Mouse (Mus musculus) cerebellum, postnatal 4 days (tissue): ENCODE data around the gene Ost4.
"Not testable (repeated sequence)": the region's sequence is repeated elsewhere in the genome, so short reads cannot be mapped to it uniquely, and the experiment has no call there.

ENCODE experiments used
- DNase-seq, 2 experiments: peaks; one replicate each; pipeline ENCODE4 v3.0.0; 2022; ENCODE audit warnings: low spot score in 2 of 2, mixed read lengths in 1 of 2

Gene Ost4

DNA sequence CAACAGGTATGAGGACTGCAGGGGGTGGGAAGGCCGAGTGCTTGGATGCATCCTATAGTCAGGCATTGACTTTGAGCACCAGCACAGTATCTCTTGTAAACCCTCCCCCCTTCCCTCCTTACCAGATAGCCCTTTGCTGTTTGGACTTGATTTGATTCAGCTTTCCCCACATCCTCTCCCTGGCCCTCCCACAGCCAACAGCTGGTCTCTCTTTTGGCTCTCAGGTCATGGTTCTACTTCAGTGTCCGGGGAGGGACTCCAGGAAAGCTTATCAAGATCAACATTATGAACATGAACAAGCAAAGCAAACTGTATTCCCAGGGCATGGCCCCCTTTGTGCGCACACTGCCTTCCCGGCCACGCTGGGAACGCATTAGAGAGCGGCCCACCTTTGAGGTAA is 17.2 kb downstream of the Ost4 start:
- no peak for DNase-seq

DNA sequence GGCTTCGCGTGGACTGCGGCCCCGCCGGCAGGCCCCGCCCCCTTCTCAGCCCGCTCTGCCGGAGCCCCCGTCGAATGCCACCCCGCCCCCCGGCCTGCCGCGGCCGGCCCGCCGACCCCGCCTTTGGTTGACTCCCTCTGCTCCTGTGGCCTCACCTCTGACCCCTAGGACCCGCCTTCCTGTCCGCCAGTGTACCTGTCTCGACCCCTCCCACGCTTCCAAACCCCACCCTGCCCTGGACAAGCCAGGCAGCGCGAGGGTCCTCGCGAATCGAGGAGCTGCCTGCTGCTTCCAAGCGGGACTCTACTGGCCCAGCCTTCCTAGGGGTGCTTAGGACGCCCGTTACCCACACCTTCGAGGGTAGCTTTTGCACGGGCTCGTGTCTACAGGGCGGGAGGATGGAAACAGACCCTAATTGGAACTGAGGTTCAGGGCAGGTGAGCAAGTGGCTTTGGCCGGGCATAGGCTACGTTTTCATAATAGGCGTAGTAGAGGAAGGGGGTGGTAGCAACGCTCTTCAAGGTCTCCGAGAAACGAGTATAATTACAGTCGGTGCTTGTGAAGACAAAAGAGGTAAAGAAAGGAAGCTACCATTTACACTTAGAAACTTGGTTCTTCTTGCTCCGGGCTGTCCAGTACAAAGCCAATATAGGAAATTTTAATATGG is 18.4 kb downstream of the Ost4 start:
- DNase-seq: no peak

- peak; percentile 93 to 97 for DNase-seq
Observed at GRCm38 (mm10) chr5:30888337-30889087, 19.1 kb downstream of the Ost4 start, which contains the start of gene Agbl5. TSS of gene Agbl5 (plus strand) at chr5:30888694.

GRCm38 (mm10) chr5:30887858-30888336 is 19.7 kb downstream of the Ost4 start:
- DNase-seq: peak; percentile 74 to 91

DNA sequence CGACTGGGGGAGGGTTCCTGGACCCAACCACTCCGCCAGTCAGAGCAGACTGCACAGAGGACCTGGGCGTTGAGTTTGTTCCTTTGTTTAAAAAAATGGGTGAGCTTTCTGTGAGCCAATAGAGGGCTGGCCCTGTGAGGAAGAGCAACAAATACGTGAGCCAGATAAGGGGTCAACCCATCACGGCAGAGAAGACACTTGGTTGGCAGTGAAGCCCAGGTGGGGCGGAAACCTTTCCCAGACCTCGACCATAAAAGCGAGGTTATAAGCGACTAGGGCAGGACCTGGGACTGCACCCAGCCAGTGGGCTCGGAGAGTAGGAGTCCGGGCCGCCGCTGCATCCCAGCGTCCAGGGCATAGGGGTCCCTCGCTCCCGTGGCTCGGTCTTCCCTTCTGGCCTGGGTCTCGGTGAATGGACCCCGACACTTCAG is 20.2 kb downstream of the Ost4 start:
- peak; percentile 44 to 68 for DNase-seq

- no peak for DNase-seq
Observed at GRCm38 (mm10) chr5:30886731-30887130, 20.9 kb downstream of the Ost4 start.

DNA sequence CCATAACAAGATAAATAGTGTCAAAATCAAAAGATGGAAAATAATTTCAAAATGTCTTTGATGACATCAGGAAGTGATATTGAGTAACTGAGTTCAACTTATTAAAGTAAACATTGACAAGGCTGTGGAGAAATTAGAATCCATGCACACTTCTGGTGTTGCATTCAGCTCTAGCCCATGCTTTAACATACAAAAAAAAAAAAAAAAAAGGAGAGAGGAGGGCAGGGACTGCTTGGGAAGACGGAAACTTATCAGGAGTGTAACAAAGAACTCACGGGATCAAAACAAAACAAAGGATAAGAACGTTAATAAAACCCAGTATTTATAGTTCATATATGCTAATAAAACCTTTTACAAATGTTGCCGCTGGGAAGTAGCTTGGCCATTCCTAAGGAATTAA is 21.4 kb downstream of the Ost4 start:
- DNase-seq: no peak

GRCm38 (mm10) chr5:30881839-30882238 is 25.7 kb downstream of the Ost4 start:
- not testable (repeated sequence) for DNase-seq

- DNase-seq: no peak
Observed at GRCm38 (mm10) chr5:30879347-30879943, 28.1 kb downstream of the Ost4 start.

GRCm38 (mm10) chr5:30878616-30879015 is 29.0 kb downstream of the Ost4 start:
- DNase-seq: no peak

DNA sequence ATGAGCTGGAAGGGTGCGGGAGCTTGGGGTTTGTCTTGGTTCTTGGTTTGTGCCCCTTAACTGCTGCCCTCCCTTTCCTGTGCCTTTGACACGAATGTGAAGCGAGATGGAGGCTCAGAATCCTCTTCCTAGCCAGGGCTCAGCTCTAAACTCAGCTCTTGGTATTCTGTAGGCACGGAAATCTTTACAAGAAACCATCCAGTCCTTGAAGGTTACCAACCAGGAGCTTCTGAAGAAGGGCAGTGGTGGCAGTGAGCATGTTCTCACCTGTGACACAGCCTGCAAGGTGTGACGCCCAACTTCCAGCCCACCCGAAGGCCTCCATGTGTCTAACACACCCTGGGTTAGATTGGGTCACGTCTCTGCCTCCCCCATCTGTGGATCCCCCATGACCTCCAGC is 33.2 kb downstream of the Ost4 start:
- DNase-seq: no peak

GRCm38 (mm10) chr5:30872574-30872973 is 35.0 kb downstream of the Ost4 start:
- DNase-seq: no peak

- DNase-seq: no peak
Observed at GRCm38 (mm10) chr5:30870131-30870406, 37.5 kb downstream of the Ost4 start.

DNA sequence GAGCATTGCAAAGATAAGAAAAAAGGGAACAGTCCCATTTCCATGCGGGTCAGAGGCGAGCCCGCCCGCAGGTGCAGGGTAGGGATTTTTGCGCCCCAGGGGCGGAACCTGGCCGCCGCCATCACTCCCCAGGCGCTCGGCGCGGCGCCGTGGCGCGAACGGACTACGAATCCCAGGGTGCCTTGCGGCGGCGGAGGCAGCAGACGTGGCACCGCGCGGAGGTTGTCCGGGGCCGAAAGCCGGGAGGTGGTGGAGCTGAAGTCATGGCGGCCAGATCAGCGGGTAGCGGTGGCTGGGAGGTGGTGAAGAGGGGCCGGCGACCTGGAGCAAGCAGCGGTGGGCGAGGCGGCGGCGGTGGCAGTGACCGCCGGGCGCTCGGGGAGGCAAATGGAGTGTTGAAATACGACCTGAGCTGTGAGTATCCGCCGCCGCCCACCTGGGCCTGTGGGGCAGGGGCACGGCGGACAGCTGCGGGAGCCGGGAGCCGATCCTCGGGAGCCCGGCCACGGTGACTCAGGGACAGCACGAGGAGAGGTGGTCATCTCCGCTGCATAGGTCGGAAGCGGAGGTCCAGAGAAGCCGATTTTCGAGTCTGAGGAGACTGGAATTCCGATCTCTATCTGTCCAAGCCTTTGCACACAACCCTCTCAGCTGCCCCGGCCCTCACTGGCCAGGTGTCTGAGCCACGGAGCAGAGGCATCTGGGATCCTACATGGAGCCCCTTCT is 38.0 kb downstream of the Ost4 start:
- peak; percentile 83 to 87 for DNase-seq

GRCm38 (mm10) chr5:30868981-30869380 is 38.6 kb downstream of the Ost4 start:
- no peak for DNase-seq

DNA sequence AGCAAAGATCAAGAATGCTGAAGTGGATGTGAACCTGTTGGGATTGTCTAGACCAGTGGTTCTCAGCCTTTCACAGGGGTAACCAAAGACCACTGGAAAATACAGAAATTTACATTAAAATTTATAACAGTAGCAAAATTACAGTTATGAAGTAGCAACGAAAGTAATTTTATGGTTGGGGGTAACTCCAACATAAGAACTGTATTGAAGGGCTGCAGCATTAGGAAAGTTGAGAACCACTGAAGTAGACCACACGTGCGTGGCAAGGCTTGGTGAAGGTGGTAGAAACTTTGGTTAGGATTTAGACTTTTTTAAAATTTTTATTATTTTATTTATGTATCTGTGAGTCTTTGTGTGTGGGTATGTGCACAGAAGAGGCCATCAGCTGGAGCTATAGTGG is 39.9 kb downstream of the Ost4 start, which contains the start of gene Tmem214:
TSS of gene Tmem214 (plus strand) at position 301 of the 400 bp plus-strand sequence.
- DNase-seq: no peak

GRCm38 (mm10) chr5:30866871-30867270 is 40.7 kb downstream of the Ost4 start:
- DNase-seq: no peak

- DNase-seq: no peak
Observed at GRCm38 (mm10) chr5:30864322-30864721, 43.3 kb downstream of the Ost4 start.

DNA sequence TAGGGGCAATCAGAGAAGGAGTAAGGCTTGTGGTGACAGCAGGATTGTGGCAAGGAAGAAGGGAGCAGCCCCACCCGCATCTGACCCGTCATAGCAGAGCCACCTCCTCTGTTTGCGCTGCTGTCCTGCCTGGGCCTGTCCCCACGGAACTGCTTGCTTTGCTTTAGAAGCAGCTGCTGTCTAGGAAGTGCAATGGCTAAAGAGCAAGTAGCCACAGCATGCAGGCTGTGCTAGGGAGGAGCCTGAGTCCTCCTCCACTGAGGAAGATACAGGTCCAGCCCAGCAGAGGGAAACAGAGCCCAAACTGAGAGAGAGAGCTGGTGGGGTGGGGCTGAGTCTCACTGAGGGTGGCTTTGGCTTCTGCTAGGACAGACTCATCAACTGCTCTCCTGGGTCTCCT is 43.7 kb downstream of the Ost4 start:
- DNase-seq: no peak

DNA sequence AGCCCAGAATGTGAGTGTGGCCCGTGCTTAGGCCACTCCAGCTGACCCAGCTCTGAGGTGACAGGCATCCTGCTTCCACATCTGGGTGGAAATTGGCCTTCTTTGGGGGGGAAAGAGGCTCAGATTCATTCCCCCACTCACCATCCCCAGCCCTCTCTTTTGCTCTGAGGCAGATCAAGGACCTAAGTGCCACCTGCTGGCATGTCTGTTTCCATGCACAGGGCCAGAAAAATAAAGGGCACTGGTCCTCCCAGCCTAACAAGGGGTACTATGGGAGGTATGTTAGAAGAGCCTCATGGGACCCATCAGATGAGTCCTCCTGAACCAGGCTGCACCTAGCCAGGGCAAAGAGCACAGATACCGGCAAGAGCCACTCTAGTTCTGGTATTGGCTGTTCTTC is 51.5 kb downstream of the Ost4 start:
- no peak for DNase-seq
